Mouse (Mus musculus) midbrain, embryonic 14.5 days (tissue): Measurements from ENCODE around the gene Ubc. TPM values are rescaled to one million over a fixed set of nuclear protein-coding genes. Genes with fewer than 3 reads are reported as not detected.
A peak's percentile ranks its signal among the peaks of the same experiment; 100 is the strongest.
"Not testable (repeated sequence)": the region's sequence is repeated elsewhere in the genome, so short reads cannot be mapped to it uniquely, and the experiment has no call there.

Experiments used
- ATAC-seq: fragments of 200-750 bp; cut with Nextera tagmentation; 2 replicates; pipeline ENCODE4 v1.8.0; 2017; ENCODE audit warnings: moderate number of reproducible peaks, moderate library complexity; ENCODE audit not compliant: low FRiP score, low TSS enrichment
- DNase-seq: peaks from one replicate; pipeline ENCODE4 v3.0.0-alpha.2; 2015
- H3K27ac ChIP-seq: fragments of 300-500 bp; sonication (generic); replicated peaks from 2 replicates; pipeline ENCODE4 v1.5.1; 2014; ENCODE audit warnings: mild to moderate bottlenecking, low read depth, low read length, moderate library complexity
- H3K27me3 ChIP-seq: fragments of 300-500 bp; sonication (generic); 2 replicates; pipeline ENCODE4 v1.6.1; 2014; ENCODE audit warnings: low read length, control low read depth, mixed read lengths; ENCODE audit not compliant: control insufficient read depth, insufficient read depth
- H3K36me3 ChIP-seq: fragments of 300-500 bp; sonication (generic); 2 replicates; pipeline ENCODE4 v1.6.1; 2014; ENCODE audit warnings: low read length, control low read depth; ENCODE audit not compliant: control insufficient read depth, insufficient read depth
- H3K4me1 ChIP-seq: fragments of 300-500 bp; sonication (generic); 2 replicates; pipeline ENCODE4 v1.6.1; 2014; ENCODE audit warnings: mild to moderate bottlenecking, antibody characterized with exemption, low read length, control low read depth; ENCODE audit not compliant: control insufficient read depth, insufficient read depth
- H3K4me2 ChIP-seq: fragments of 300-500 bp; sonication (generic); 2 replicates; pipeline ENCODE4 v1.6.1; 2014; ENCODE audit warnings: mild to moderate bottlenecking, low read length, moderate library complexity
- H3K4me3 ChIP-seq: fragments of 300-500 bp; sonication (generic); replicated peaks from 2 replicates; pipeline ENCODE4 v1.5.1; 2014; ENCODE audit warnings: low read depth, low read length
- H3K9ac ChIP-seq: fragments of 300-500 bp; sonication (generic); replicated peaks from 2 replicates; pipeline ENCODE4 v1.6.1; 2014; ENCODE audit warnings: mild to moderate bottlenecking, low read length, moderate library complexity
- H3K9me3 ChIP-seq: fragments of 300-500 bp; sonication (generic); 2 replicates; pipeline ENCODE4 v1.6.1; 2016; ENCODE audit warnings: low read length, control low read depth, mixed read lengths; ENCODE audit not compliant: control insufficient read depth
- WGBS: fragments of 180-500 bp; shearing (Covaris S2); extraction: QIAGEN DNeasy Blood & Tissue Kit; methylation state at CpG from one replicate; pipeline ENCODE4 v1.1.7; 2014; 5-methylcytosine and 5-hydroxymethylcytosine counted together
- polyA plus RNA-seq: library from polyadenylated mRNA; unstranded; fragments of >200 nt; fragmentation: Nextera tagmentation; extraction: Ambion mirVana; gene quantifications from 2 replicates; pipeline ENCODE4 v1.2.1, GENCODE M21; 2014

Ubc gene
- polyA plus RNA-seq, 1 experiment from 2014 or later = 1,332 TPM

DNA sequence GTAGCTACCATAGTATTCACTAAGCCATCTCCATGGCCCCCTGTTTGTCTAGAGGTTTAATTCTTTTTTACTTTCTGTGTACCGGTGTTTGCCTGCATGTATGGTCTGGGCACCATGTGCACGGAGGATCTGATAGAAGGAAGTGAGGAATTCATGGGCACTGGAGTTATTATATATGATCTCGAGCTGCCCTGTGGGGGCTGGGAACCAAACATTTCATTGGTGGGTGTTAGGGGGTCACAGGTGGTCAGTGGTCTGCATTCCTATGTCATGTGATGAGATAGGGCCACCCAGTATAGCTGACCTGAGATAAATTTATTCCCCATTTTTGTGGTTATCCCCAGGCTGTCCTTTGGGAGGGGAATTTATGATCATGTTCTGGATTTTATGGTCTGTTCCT, 5.0 kb upstream of the Ubc start:
- WGBS = 33% methylated on average over 3 of the region's 3 CpGs
- no peak for DNase-seq
- H3K9ac ChIP-seq = peak overlapping the region; percentile 29; the same call in 1 of the 2 replicates
- peak overlapping the region; percentile 99 for H3K27ac ChIP-seq
- no peaks in the 10 kb centered on the region for H3K9me3 ChIP-seq
- peak overlapping the region; percentile 70; the same call in 1 of the 2 replicates for H3K4me2 ChIP-seq
- H3K4me3 ChIP-seq = 0 out of 2 replicates have a peak overlapping the region, but pooled peaks have one; percentile 12
- H3K36me3 ChIP-seq = no peaks in the 10 kb centered on the region
- ATAC-seq = no peak
- peaks cover 32% of the 10 kb centered on the region for H3K4me1 ChIP-seq
- H3K27me3 ChIP-seq = no peaks in the 10 kb centered on the region

DNA sequence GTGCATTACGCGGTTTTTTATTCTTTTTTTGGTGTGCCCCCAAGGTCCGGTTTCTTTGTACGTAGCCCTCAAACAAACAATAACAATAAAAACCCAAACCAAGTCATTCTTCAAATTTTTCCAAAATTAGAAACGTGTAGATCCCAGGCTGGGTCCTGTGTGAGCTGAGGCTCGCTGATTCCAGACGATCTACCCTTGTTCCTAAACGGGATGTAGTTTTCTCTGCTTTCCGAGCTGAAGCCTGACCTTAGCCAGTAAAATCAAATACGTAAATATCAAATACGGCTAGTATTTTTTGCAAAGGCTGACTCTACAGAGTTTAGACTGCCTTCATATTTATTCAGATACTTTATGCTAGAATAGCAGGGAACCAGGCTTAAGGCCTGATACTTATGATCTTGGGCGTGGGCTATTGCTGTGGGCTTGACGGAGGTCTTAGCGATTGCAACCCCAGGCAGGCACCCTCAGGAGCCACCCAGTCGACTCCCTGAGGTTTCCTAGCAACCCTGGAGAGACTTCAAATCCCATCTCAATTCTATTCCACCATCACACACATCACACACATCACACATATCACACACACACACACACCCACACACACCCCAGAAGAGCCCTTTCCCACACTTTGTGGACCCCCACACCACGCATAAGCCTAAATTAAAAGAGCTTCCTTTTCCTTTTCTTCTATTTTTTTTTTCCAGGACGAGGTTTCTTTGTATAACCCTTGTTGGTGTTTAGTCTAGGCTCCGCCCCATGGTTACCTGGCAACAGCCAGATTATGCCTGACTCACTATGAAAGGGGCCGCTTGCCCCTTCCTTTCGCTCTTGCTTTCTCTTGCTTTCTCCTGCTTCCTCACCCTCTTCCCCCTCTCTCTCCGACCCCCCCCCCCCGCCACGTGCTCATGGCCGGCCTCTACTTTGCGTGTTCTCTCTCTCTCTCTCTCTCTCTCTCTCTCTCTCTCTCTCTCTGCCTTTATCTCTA, 3.9 kb upstream of the Ubc start:
- peak overlapping the region; percentile 70 for H3K4me2 ChIP-seq
- DNase-seq = peak; percentile 93
- ATAC-seq = peak; percentile 69
- peak overlapping the region; percentile 56 for H3K9ac ChIP-seq
- no peaks in the 10 kb centered on the region for H3K36me3 ChIP-seq
- H3K27me3 ChIP-seq = no peaks in the 10 kb centered on the region
- H3K27ac ChIP-seq = peak overlapping the region; percentile 99
- peaks cover 32% of the 10 kb centered on the region for H3K4me1 ChIP-seq
- no peaks in the 10 kb centered on the region for H3K9me3 ChIP-seq
- WGBS = 4% methylated on average over 25 of the region's 25 CpGs
- H3K4me3 ChIP-seq = peak overlapping the region; percentile 32

DNA sequence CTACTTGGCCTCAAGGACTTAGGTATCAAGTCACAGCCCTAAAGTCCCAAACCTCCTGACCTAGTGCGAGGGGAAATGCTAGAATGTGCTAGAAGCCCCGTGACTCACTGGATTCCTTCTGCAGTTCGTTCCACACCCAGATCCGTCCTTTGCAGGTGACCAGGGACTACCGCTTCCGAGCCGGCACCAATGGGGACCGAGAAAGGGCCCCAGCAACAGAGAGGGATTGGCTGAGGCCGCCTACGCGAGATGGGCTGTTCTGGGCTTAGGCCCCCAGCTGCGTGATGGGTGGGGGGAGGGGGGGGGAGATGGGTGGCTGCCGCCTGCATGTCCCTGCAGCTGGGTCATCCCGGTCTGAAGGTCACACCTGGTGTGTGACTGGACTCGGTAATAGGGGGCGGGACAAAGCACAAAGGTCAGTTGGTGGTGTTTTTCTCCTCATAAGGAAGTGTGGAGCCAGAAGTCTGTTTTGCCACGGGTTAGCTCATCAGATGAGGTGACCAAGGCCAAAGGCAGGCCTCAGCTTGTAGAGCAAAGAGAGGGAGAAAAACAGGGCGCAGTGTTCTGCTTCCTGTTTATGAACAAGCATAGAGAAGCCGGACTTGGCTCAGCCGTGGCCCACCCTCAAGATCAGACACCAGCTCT, 3.1 kb upstream of the Ubc start:
- under 1% methylated on average over 20 of the region's 20 CpGs for WGBS
- DNase-seq = peak; percentile 96
- Histone ChIP-seq H3K4me3 (peak overlapping the region; percentile 32), H3K27me3 (no peaks in the 10 kb centered on the region), H3K4me2 (peak overlapping the region; percentile 70), H3K9ac (peak overlapping the region; percentile 56), H3K9me3 (no peaks in the 10 kb centered on the region), H3K36me3 (no peaks in the 10 kb centered on the region), H3K4me1 (peaks cover 39% of the 10 kb centered on the region), H3K27ac (peak overlapping the region; percentile 99)
- ATAC-seq = peak; percentile 90

DNA sequence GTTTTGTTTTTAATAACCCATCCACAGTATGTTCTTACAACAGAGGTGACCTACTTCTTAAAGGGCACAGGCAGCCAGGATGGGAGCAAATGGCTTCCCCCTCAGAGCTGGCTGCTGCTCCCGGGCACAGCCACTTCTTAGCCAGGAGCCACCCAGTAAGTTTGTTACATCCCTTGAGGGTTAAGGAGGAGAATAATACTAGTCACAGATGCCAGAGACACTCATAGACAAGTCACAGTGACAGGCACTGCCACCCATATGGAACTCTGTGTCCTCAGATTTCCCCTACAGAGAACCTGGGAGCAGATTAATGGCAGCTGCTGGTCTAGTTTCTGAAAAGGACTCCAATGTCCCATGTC, 2.6 kb upstream of the Ubc start:
- Histone ChIP-seq H3K36me3 (no peaks in the 10 kb centered on the region), H3K9ac (0 out of 2 replicates have a peak overlapping the region, but pooled peaks have one; percentile 2), H3K9me3 (no peaks in the 10 kb centered on the region), H3K27me3 (no peaks in the 10 kb centered on the region), H3K27ac (peak overlapping the region; percentile 99), H3K4me3 (no peak overlapping the region), H3K4me1 (peaks cover 40% of the 10 kb centered on the region), H3K4me2 (peak overlapping the region; percentile 70)
- DNase-seq (no peak), ATAC-seq (no peak)
- WGBS = 7% methylated on average over 1 of the region's 1 CpGs

DNA sequence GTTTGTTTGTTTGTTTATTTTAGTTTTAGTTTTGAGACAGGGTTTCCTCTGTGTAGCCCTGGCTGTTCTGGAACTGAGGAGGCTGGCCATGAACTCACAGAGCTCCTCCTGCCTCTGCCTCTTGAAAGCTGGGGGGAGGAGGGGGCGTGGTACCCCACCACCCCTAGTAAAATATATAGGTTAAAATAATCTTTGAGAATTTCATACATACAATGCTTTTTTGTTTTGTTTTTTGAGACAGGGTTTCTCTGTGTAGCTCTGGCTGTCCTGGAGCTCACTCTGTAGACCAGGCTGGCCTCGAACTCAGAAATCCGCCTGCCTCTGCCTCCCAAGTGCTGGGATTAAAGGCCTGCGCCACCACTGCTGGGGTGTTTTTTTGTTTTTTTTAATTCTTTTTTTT, 2.2 kb upstream of the Ubc start:
- H3K36me3 ChIP-seq, ATAC-seq, H3K9ac ChIP-seq, H3K4me3 ChIP-seq, H3K4me2 ChIP-seq, H3K9me3 ChIP-seq, H3K27me3 ChIP-seq, DNase-seq: not testable (repeated sequence)
- peak overlapping the region; percentile 99 for H3K27ac ChIP-seq
- peaks cover 40% of the 10 kb centered on the region for H3K4me1 ChIP-seq
- WGBS = 90% methylated on average over 4 of the region's 4 CpGs

DNA sequence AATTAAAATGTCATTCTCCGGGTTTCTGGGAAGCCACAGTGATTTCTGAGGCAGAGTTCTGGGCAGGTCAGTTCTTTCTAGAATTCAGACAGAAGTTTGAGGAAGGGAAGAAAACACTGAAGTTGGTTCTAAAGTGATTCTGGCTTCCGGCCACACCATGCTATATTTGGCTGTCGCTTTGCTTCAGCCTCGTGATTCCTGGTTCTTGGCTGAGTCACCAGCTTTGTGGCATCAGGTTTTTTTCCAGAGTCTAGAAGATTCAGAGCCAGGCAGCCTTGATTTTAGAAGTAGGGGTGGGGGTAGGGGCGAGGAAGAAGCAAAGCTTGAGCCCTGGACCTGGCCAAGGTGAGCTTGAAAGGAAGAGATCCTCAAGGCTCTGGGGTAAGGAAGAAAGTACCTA, 1.6 kb upstream of the Ubc start:
- no peak overlapping the region for H3K9ac ChIP-seq
- ATAC-seq (no peak), DNase-seq (no peak)
- no peaks in the 10 kb centered on the region for H3K36me3 ChIP-seq
- H3K27me3 ChIP-seq = no peaks in the 10 kb centered on the region
- WGBS = 88% methylated on average over 5 of the region's 5 CpGs
- no peak overlapping the region for H3K4me2 ChIP-seq
- no peak overlapping the region for H3K4me3 ChIP-seq
- no peak overlapping the region for H3K27ac ChIP-seq
- H3K9me3 ChIP-seq = no peaks in the 10 kb centered on the region
- H3K4me1 ChIP-seq = peaks cover 40% of the 10 kb centered on the region

DNA sequence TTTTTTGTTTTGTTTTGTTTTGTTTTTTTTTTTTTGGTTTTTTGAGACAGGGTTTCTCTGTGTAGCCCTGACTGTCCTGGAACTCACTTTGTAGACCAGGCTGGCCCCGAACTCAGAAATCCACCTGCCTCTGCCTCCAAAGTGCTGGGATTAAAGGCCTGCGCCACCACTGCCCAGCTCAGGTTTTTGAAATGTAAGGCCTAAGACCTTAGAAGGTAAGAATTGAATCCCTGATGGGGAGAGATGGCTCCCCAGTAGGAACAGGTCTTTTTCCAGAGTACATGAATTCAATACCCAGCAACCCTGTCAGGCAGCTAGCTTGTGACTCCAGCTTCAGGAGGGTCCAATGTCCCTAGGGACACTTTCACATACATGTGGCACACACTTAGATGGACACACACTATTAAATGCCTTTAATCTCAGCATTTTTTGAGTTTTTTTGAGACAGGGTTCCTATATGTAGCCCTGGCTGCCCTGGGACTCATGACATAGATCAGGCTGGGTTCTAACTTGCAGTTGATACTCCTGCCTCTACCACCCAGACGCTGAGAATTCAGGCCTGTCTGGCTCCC, 990 bp upstream of the Ubc start:
- no peaks in the 10 kb centered on the region for H3K27me3 ChIP-seq
- H3K9ac ChIP-seq = no peak overlapping the region
- ATAC-seq = no peak
- H3K9me3 ChIP-seq = no peaks in the 10 kb centered on the region
- H3K36me3 ChIP-seq = peaks cover under 1% of the 10 kb centered on the region
- no peak overlapping the region for H3K4me2 ChIP-seq
- no peak for DNase-seq
- no peak overlapping the region; the same call in 1 of the 2 replicates for H3K27ac ChIP-seq
- H3K4me3 ChIP-seq = no peak overlapping the region
- 97% methylated on average over 3 of the region's 3 CpGs for WGBS
- H3K4me1 ChIP-seq = peaks cover 40% of the 10 kb centered on the region

DNA sequence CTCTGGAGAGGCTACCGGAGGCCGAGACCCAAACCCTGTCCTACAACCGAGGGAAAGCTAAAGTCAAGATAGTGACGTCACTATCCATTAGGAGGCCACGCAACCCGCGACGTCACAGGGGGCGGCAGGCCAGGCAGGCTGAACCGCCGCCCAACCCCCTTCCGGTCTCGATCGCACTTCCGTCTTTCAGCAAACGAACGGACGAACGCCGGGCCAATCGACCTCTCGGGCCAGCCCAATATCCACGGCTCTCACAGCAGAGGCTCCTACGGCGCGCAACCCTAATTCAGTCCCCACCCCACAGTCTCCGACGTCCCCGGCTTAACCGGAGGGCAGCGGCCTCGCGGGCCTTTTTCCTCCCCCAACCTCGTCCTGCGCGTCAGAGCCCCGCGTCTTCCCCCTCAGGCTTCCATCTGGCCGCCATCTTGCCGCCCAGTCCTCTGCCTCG, 847 bp downstream of the Ubc start, which contains the start of gene Gm10382:
Gm10382 (plus strand) TSS at position 192 of the 448 bp plus-strand sequence.
- H3K27ac ChIP-seq = peak within 1 kb of the TSS; percentile 100
- DNase-seq (peak; percentile 83), ATAC-seq (peak; percentile 32)
- under 1% methylated on average over 41 of the region's 41 CpGs for WGBS
- H3K4me1 ChIP-seq = peaks cover 43% of the 10 kb centered on the region
- H3K27me3 ChIP-seq = no peaks in the 10 kb centered on the region
- H3K9ac ChIP-seq = peak within 1 kb of the TSS; percentile 98
- H3K4me2 ChIP-seq = peak within 1 kb of the TSS; percentile 100
- peaks cover 19% of the 10 kb centered on the region for H3K36me3 ChIP-seq
- H3K9me3 ChIP-seq = no peaks in the 10 kb centered on the region
- peak within 1 kb of the TSS; percentile 100 for H3K4me3 ChIP-seq
